Mouse (Mus musculus): ENCODE results near the gene Slpi. TPM values are rescaled to one million over a fixed set of nuclear protein-coding genes. Genes with fewer than 3 reads are reported as not detected.

Slpi gene
- under 1 TPM; 0.61 to 0.77 TPM for total RNA-seq (2021)
- long read RNA-seq, result 0 reads

- peak in 1 of 2 experiments; percentile 67 for DNase-seq (ENCODE audit: low spot score in 2 of 2)
These were observed at the start of gene Slpi for GRCm38 (mm10) chr2:164389020-164389419. Gene Slpi (minus strand): TSS chr2:164389095.

DNA sequence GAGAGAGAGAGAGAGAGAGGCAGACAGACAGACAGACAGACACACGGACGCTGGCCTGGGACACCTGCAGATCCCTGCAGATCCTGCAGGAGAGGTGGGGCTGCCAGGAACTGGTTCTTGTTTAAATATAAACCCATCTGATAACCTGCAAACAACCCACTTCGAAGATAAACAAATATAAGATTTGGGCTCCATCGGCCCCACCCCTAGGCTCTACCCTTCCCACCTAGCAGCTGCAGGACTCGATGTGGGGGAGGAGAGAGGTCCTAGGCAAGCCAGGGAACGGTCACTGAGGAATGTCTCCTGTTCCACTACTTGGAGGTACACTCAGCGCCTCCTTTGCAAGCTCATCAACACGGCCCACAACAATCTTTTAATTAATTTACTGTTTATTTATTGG is 49.4 kb upstream of the Slpi start:
- DNase-seq (ENCODE audit: low spot score in 2 of 2), result no peak

DNA sequence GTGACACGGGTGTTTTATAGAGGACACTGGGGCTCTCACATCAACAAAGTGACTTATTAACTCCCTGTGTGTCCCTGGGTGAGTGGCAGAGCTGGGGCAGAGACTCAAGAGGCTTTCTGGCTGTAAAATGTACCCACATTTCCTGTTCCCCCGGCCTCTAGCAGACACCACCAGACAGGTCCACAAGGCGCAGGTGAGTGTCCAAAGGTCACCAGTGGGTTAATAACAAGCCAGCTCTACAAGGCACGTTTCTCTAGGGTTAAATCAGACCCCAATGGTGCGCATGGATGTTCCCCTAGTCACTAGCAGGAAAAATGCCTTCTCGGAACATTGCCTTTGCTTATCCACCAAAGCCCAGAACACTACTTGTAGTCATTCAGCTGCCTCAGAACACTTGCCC is 48.8 kb upstream of the Slpi start:
- no peak for DNase-seq (ENCODE audit: low spot score in 2 of 2)

GRCm38 (mm10) chr2:164436961-164437360 is 48.1 kb upstream of the Slpi start:
- no peak for DNase-seq (ENCODE audit: low spot score in 2 of 2)

GRCm38 (mm10) chr2:164436215-164436913 is 47.5 kb upstream of the Slpi start:
- peak in 1 of 2 experiments; percentile 50 for DNase-seq (ENCODE audit: low spot score in 2 of 2)

DNA sequence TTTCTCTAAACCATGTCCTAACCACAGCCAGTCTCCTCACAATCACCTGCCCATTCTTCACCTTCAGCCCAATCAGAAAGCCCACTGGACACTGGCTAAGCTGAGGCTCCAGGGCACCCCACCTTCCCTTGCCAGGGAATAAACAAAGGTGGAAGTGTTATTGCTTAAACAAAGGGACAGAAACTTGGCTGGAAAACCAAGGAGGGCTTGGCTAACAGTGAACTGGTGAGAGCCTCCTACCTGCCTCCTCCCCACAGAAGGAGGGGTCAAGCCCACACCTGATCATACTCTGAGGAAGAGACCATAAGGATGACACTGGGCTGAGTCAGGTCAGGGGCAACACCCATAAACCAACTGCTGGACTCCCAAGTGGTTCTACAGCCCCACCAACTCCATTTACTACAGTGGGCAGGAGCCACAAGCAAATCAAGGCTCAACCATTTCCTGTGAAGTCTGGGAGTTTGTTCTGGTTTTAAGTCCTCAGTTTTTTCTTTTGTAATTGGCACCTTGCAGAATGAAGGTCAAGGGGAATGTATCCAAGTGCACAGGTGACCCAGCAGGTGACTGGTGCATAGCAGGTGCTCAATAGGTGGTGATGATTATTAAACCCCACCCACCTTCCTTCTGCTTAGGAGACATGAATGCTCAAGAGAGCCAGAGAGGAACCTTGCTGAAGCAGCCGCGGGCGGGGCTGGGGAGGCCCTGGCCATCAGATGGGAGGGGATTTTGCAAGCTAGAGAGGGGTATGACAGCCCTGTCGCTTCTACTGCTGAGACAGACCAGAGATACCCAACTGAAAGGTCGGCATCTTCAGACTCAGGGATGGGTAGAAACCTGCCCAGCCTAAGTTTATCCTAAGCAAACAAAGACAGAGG is 46.6 kb upstream of the Slpi start:
- no peak for DNase-seq (ENCODE audit: low spot score in 2 of 2)

DNA sequence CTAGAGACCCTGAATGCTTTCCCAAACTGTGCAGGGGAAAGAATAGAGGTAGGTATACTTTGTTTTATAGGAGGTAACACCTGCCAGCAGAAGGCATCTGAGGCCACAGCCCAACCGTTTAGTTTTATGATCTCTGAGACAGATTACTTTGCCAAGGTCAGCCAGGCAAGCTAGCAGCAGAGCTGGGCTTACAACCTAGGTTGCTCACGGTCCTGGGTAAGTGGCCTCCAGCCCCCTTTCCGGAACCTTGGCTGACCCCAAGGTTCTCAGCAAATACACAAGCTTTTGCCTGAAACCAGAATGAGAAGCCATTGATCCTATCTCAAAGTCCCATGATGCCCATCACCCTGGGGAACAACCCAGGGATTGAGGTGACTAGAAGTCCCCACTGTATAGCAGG is 45.8 kb upstream of the Slpi start:
- DNase-seq (ENCODE audit: low spot score in 2 of 2), result no peak

- DNase-seq (ENCODE audit: low spot score in 2 of 2), result no peak
These were observed 44.5 kb upstream of the Slpi start for GRCm38 (mm10) chr2:164433278-164433895.

DNA sequence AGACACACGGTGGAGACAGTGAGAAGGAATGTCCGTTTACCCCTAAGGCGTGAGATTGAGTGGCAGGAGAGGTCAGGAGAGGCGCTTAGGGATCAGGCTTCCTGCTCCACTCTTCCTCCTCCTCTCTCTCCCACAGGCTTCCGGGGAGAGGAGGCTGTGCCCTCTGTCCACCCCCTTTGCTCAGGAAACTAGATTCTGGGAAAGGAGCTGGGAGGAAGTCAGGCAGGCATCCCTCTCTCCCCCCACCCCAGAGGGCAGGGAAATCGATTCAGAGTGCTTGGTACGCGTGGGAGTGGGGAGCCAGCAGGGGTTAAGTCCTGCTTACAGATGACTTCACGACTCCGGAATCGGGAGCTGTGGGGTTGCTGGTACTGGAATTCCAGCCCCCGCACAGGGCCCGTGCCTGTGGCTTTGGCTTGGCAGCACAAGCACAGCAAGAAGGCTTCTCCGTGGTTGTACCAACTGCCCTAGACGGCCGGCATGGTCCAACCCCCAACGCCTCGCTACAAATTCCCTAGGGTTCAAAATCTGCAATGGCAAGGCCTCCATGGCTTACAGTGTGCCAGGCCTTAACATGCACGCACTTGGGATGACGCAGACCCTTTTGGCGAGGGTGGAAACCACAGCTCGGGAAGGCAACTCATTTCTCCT is 43.8 kb upstream of the Slpi start:
- DNase-seq (ENCODE audit: low spot score in 2 of 2), result no peak

DNA sequence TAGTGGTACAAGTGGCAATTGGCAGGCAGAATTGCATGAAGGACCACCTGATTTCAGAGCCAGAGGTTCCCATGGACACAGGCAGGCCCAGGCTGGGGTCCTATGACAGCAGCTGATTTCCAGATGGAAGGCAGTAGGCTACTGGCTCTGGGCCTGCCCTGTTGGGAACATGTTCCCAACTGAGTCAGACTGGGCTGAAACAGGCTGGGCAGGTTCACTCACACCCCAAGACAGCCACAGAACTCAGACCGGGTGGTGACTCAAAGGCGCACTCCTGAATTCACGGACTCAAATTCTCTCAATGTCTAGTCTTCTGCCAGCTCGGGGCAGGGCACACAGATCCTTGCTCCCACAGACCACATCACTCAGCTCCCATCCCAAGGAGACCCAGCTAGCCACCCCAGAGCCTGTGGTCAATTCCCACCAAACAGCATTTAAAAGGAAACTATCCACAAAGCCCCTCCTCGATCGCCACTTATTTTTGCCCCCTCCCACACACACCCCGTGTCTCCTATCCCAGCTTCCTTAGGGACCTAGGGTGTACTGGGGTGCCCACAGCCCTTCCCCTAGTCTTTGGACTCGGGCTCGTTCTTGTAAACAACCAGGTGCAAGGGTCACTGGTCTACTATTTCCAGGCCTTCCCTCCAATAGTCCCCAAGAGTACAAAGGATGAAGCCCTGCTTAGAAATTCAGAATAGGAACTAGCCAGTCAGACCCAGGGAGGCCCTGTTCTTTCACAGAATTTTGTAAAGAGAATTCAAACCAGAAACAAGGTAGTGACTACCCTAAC is 43.0 kb upstream of the Slpi start:
- DNase-seq (ENCODE audit: low spot score in 2 of 2), result no peak

- DNase-seq (ENCODE audit: low spot score in 2 of 2), result no peak
These were observed 41.8 kb upstream of the Slpi start for GRCm38 (mm10) chr2:164430697-164431096.

DNA sequence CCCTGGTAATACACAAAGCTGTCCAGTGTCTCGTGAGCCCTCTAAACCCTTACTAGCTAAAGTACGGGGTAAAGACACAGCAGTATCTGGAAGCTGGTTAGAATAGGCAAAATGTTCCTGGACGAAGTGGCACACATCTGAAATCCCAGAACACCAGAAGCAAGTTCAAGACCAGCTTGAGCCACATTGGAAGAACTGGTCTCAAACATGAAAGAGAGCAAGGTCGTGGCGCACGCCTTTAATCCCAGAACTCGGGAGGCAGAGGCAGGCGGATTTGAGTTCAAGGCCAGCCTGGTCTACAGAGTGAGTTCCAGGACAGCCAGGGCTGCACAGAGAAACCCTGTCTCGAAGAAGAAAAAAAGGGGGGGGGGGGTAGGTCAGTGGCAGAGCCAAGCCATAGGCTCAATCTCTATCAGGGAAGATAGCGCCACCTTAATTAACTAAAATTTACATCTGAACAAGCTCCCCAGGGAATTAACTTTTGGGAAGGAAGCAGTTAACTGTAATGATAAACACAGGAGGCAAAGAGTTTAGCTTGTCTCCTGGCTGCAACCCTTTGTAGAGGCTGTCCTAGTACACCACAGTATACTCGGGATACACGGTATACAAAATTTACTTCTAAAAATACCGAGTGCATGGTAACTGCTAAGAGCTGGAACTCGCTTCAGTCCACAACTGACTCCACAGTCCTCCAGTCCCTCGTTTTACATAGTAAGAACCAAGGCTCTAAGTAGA is 41.2 kb upstream of the Slpi start:
- no peak for DNase-seq (ENCODE audit: low spot score in 2 of 2)

GRCm38 (mm10) chr2:164428451-164428850 is 39.6 kb upstream of the Slpi start:
- no peak for DNase-seq (ENCODE audit: low spot score in 2 of 2)

GRCm38 (mm10) chr2:164426952-164427351 is 38.1 kb upstream of the Slpi start:
- no peak for DNase-seq (ENCODE audit: low spot score in 2 of 2)

GRCm38 (mm10) chr2:164426121-164426520 is 37.2 kb upstream of the Slpi start:
- no peak for DNase-seq (ENCODE audit: low spot score in 2 of 2)

DNA sequence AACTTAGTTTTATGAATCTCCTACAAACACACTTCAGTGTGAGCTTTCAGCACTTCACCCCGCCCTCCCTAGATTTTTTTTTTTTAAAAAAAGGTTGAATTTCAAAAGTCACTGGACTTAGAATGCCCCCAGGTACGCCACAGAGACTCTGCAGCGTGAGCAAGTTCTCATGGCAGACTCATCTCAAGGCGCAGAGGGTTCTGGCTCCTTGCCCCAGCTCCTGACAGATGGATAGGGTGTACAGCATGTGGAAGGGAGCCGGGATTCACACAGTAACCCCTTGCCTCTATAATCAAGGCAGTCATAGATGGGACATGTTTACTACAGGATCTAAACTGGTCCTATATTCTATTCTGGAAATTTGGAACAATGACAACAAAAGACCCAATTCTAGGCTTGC is 36.5 kb upstream of the Slpi start:
- peak in 1 of 2 experiments; percentile 64 for DNase-seq (ENCODE audit: low spot score in 2 of 2)

- no peak for DNase-seq (ENCODE audit: low spot score in 2 of 2)
These were observed 35.5 kb upstream of the Slpi start for GRCm38 (mm10) chr2:164424406-164424805.

DNA sequence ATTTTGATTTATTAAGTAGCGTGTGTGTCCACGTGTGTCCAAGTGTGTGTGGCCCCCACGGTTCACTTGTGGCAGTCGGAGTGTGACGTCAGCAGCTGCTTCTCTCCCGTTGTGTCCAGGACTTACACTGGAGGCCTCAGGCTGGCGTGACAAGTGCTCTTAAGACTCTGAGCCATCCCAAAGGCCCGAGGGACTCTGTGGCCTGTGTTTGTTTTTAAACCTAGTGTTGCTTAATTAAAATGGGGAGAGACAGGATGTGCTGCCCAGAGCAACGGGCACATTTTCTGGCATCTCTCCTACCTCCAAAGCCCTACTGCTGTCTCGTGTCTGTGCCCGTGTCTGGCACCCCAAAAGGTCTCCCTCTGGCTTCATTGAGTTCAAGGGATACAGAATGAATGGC is 34.6 kb upstream of the Slpi start:
- peak in 1 of 2 experiments; percentile 53 for DNase-seq (ENCODE audit: low spot score in 2 of 2)

- DNase-seq (ENCODE audit: low spot score in 2 of 2), result no peak
These were observed 33.9 kb upstream of the Slpi start for GRCm38 (mm10) chr2:164422675-164423393.

All from layer of hippocampus, adult 18-20 months (tissue).